Mouse (Mus musculus) megakaryocyte-erythroid progenitor cell, adult 5-6 weeks (primary cell): Measurements from ENCODE around the gene Syt12. TPM values are rescaled to one million over a fixed set of nuclear protein-coding genes. Genes with fewer than 3 reads are reported as not detected.

Source experiments
- ATAC-seq: replicated peaks from 2 replicates; pipeline ENCODE4 v1.8.0; 2016; ENCODE audit warnings: mild to moderate bottlenecking, inconsistent platforms; ENCODE audit not compliant: severe bottlenecking, poor library complexity, low FRiP score, low TSS enrichment
- total RNA-seq, 2 experiments: library from RNA; stranded (forward) in 1 of 2; stranded (reverse) in 1 of 2; fragments of 200-1000, 215-1000 nt in 1 of 2; fragments of >200 nt in 1 of 2; fragmentation: Nextera tagmentation in 1 of 2; gene quantifications; 2 replicates each; pipeline ENCODE4 v1.2.3; 2014 to 2017

Gene Syt12
- not detected in 2 replicates for total RNA-seq (2014; fragmentation: Nextera tagmentation)
- total RNA-seq (2017): not detected in 2 replicates

GRCm38 (mm10) chr19:4477345-4478189 is at the start of gene Syt12:
TSS of gene Syt12 (minus strand) at chr19:4477447.
- ATAC-seq: 0 out of 2 replicates have a peak, but pooled peaks have one; percentile 39

GRCm38 (mm10) chr19:4521426-4522050 is 44.3 kb upstream of the Syt12 start:
- no peak for ATAC-seq

GRCm38 (mm10) chr19:4517483-4517882 is 40.2 kb upstream of the Syt12 start:
- ATAC-seq: no peak

- ATAC-seq: no peak
Observed at GRCm38 (mm10) chr19:4516288-4516687, 39.0 kb upstream of the Syt12 start.

GRCm38 (mm10) chr19:4515746-4516145 is 38.5 kb upstream of the Syt12 start:
- ATAC-seq: no peak

GRCm38 (mm10) chr19:4513236-4513858 is 36.1 kb upstream of the Syt12 start:
- ATAC-seq: no peak

GRCm38 (mm10) chr19:4511116-4511841 is 34.0 kb upstream of the Syt12 start:
- ATAC-seq: no peak

- ATAC-seq: peak; percentile 98
Observed at GRCm38 (mm10) chr19:4509986-4510963, 33.0 kb upstream of the Syt12 start, which contains the start of gene Pcx. TSS of gene Pcx (plus strand) at chr19:4510472.

GRCm38 (mm10) chr19:4507746-4508145 is 30.5 kb upstream of the Syt12 start:
- ATAC-seq: no peak

GRCm38 (mm10) chr19:4504830-4505229 is 27.6 kb upstream of the Syt12 start:
- ATAC-seq: no peak

GRCm38 (mm10) chr19:4502701-4503100 is 25.5 kb upstream of the Syt12 start:
- no peak for ATAC-seq

- ATAC-seq: no peak
Observed at GRCm38 (mm10) chr19:4498062-4498933, 21.1 kb upstream of the Syt12 start, which contains the start of gene 2010003K11Rik. TSS of gene 2010003K11Rik (minus strand) at chr19:4498583.

GRCm38 (mm10) chr19:4497263-4497973 is 20.2 kb upstream of the Syt12 start:
- ATAC-seq: peak; percentile 60

GRCm38 (mm10) chr19:4496535-4497262 is 19.5 kb upstream of the Syt12 start:
- no peak for ATAC-seq

- no peak for ATAC-seq
Observed at GRCm38 (mm10) chr19:4495814-4496213, 18.6 kb upstream of the Syt12 start.

- no peak for ATAC-seq
Observed at GRCm38 (mm10) chr19:4494707-4495106, 17.5 kb upstream of the Syt12 start.
